Mouse (Mus musculus) MEL-GATA-1-ER (cell line): ENCODE measurements around the gene Ccdc12.

ENCODE experiments used
- DNase-seq: peaks from one replicate; pipeline ENCODE4 v3.0.0-alpha.2; 2012; ENCODE audit warnings: low read depth; ENCODE audit errors: extremely low read depth

The Ccdc12 gene

GRCm38 (mm10) chr9:110656249-110657221, at the start of gene Ccdc12:
Ccdc12 (plus strand) TSS chr9:110656503.
- peak; percentile 98 for DNase-seq

- DNase-seq = no peak
These were observed 44.8 kb upstream of the Ccdc12 start for GRCm38 (mm10) chr9:110611471-110611870.

- no peak for DNase-seq
These were observed 39.2 kb upstream of the Ccdc12 start for GRCm38 (mm10) chr9:110617081-110617480.

GRCm38 (mm10) chr9:110620180-110620579, 36.1 kb upstream of the Ccdc12 start:
- no peak for DNase-seq

GRCm38 (mm10) chr9:110620685-110621084, 35.6 kb upstream of the Ccdc12 start:
- DNase-seq = no peak

GRCm38 (mm10) chr9:110622621-110623219, 33.6 kb upstream of the Ccdc12 start:
- DNase-seq = no peak

GRCm38 (mm10) chr9:110623416-110624195, 32.7 kb upstream of the Ccdc12 start:
- DNase-seq = no peak

- no peak for DNase-seq
These were observed 31.7 kb upstream of the Ccdc12 start, which contains the start of gene Nradd for GRCm38 (mm10) chr9:110624361-110625166. Nradd (minus strand) TSS chr9:110624452.

GRCm38 (mm10) chr9:110625350-110625908, 30.9 kb upstream of the Ccdc12 start:
- no peak for DNase-seq

GRCm38 (mm10) chr9:110630171-110630570, 26.1 kb upstream of the Ccdc12 start:
- no peak for DNase-seq

GRCm38 (mm10) chr9:110631191-110631590, 25.1 kb upstream of the Ccdc12 start:
- no peak for DNase-seq

- no peak for DNase-seq
These were observed 24.5 kb upstream of the Ccdc12 start for GRCm38 (mm10) chr9:110631651-110632275.

GRCm38 (mm10) chr9:110632671-110633070, 23.6 kb upstream of the Ccdc12 start:
- no peak for DNase-seq

GRCm38 (mm10) chr9:110633882-110634281, 22.4 kb upstream of the Ccdc12 start:
- DNase-seq = no peak

GRCm38 (mm10) chr9:110635225-110635624, 21.1 kb upstream of the Ccdc12 start:
- peak; percentile 39 for DNase-seq

GRCm38 (mm10) chr9:110638611-110639021, 17.7 kb upstream of the Ccdc12 start:
- DNase-seq = no peak

- no peak for DNase-seq
These were observed 15.3 kb upstream of the Ccdc12 start for GRCm38 (mm10) chr9:110641006-110641405.

- no peak for DNase-seq
These were observed 13.3 kb upstream of the Ccdc12 start for GRCm38 (mm10) chr9:110642812-110643524.

- DNase-seq = no peak
These were observed 12.5 kb upstream of the Ccdc12 start for GRCm38 (mm10) chr9:110643787-110644186.
